Mouse (Mus musculus) lung, postnatal 0 days (tissue): ENCODE results near the gene Nphs1. TPM values are rescaled to one million over a fixed set of nuclear protein-coding genes. Genes with fewer than 3 reads are reported as not detected.

Experiments
- ATAC-seq: fragments of 200-750 bp; cut with Nextera tagmentation; 2 replicates; pipeline ENCODE4 v1.8.0; 2017; ENCODE audit warnings: moderate library complexity
- DNase-seq: peaks from one replicate; pipeline ENCODE4 v3.0.0-alpha.2; 2016; ENCODE audit warnings: low spot score
- H3K27ac ChIP-seq: fragments of 300-500 bp; sonication (generic); 2 replicates; pipeline ENCODE4 v1.5.1; 2014; ENCODE audit warnings: antibody characterized with exemption, mild to moderate bottlenecking, low read length, mixed read lengths
- H3K27me3 ChIP-seq: fragments of 300-500 bp; sonication (generic); replicated peaks from 2 replicates; pipeline ENCODE4 v1.6.1; 2014; ENCODE audit warnings: low read length, mixed read lengths; ENCODE audit not compliant: insufficient read depth
- H3K36me3 ChIP-seq: fragments of 300-500 bp; sonication (generic); 2 replicates; pipeline ENCODE4 v1.6.1; 2014; ENCODE audit warnings: low read length, mixed read lengths; ENCODE audit not compliant: insufficient read depth
- H3K4me1 ChIP-seq: fragments of 300-500 bp; sonication (generic); 2 replicates; pipeline ENCODE4 v1.6.1; 2014; ENCODE audit warnings: antibody characterized with exemption, low read depth, low read length, mixed read lengths; ENCODE audit not compliant: insufficient read depth
- H3K4me2 ChIP-seq: fragments of 300-500 bp; sonication (generic); replicated peaks from 2 replicates; pipeline ENCODE4 v1.6.1; 2014; ENCODE audit warnings: low read depth, mild to moderate bottlenecking, low read length, moderate library complexity, mixed read lengths
- H3K4me3 ChIP-seq: fragments of 300-500 bp; sonication (generic); 2 replicates; pipeline ENCODE4 v1.5.1; 2014; ENCODE audit warnings: low read depth, low read length
- H3K9ac ChIP-seq: fragments of 300-500 bp; sonication (generic); replicated peaks from 2 replicates; pipeline ENCODE4 v1.6.1; 2014; ENCODE audit warnings: low read depth, mild to moderate bottlenecking
- H3K9me3 ChIP-seq: fragments of 300-500 bp; sonication (generic); 2 replicates; pipeline ENCODE4 v1.6.1; 2016; ENCODE audit warnings: low read length, mixed read lengths
- CTCF ChIP-seq: IDR thresholded peaks from 2 replicates; pipeline ENCODE4 v1.5.1; 2016; ENCODE audit warnings: antibody characterized with exemption, mild to moderate bottlenecking
- EP300 ChIP-seq: IDR thresholded peaks from 2 replicates; pipeline ENCODE4 v1.6.1; 2016; ENCODE audit warnings: antibody characterized with exemption, mild to moderate bottlenecking, control low read depth
- WGBS: fragments of 180-500 bp; shearing (Covaris S2); extraction: QIAGEN DNeasy Blood & Tissue Kit; methylation state at CpG from one replicate; pipeline ENCODE4 v1.1.7; 2014; 5-methylcytosine and 5-hydroxymethylcytosine counted together
- polyA plus RNA-seq: library from polyadenylated mRNA; unstranded; fragments of >200 nt; fragmentation: Nextera tagmentation; extraction: Ambion mirVana; gene quantifications from 2 replicates; pipeline ENCODE4 v1.2.1, GENCODE M21; 2015

Gene Nphs1
- polyA plus RNA-seq, result 0.12 TPM in 2 replicates

DNA sequence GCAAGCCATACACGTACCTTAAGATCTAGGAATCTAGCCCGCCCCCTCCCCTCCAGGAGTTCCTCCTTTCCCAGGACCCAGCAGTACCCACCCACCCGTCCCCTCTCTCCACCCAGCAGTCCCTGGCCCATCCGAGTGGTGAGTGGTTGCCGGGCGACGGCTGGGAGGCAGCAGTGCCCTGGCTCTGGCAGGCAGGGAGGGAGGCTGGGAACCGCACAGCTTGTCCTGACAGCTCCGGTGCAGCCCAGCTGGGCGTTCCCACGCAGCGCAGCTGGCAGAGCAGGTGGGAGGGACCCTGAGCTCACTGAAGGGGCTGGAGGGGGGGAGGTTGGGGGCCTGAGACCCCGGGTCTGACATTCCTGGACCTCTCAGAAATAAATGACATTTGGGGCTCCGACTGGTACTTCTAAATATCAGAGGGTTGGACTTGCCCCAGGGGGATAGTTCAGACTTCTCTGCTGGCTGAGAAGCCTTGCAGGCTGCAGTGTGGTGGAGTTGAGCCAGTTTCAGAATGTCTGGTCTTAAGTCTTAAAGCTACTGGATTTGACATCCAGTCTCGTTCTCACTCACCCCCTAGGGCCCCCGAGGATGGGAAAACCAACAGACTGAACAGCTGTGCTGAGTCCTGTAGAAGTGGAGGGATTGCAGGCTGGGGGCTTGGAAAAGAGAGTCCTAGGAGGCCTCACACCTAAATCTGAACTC lies at the start of gene Nphs1, which contains the start of gene Kirrel2:
Gene Nphs1, plus strand, starts transcription at position 687 of the 702 bp plus-strand sequence.
Gene Kirrel2, minus strand, starts transcription at position 62 of the 702 bp plus-strand sequence.
- DNase-seq (no peak), ATAC-seq (no peak)
- 6% methylated on average over 13 of the region's 16 CpGs for WGBS
- Histone ChIP-seq H3K27me3 (peaks cover 38% of the 10 kb centered on the region), H3K4me3 (no peak within 1 kb of the TSS), H3K36me3 (no peaks in the 10 kb centered on the region), H3K4me2 (no peak within 1 kb of the TSS), H3K4me1 (no peaks in the 10 kb centered on the region), H3K9ac (no peak within 1 kb of the TSS), H3K27ac (no peak within 1 kb of the TSS), H3K9me3 (no peaks in the 10 kb centered on the region)
- TF ChIP-seq CTCF (no peak), EP300 (no peak)

DNA sequence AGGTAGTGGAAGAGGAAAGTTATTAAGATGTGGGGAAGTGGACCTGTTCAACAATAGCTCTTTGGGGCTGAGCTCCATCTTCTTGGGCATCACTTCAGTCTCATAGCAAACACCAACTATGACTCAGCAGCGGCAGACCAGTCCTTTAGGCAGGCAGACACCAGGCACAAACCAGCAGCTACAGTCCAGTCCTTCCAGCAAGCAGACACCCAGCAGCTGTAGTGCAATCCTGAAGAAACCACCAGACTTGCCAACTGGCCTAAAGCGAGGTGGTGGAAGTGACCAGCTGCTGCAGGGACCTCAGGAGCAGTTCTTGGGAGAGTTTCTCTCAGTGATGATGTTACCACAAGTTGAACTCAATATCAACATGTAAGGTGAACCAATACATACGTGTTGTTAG lies 49.5 kb upstream of the Nphs1 start:
- whole genome bisulfite sequencing, result 73% methylated on average over 3 of the region's 3 CpGs
- H3K9ac ChIP-seq, result no peak overlapping the region
- no peak overlapping the region for H3K4me3 ChIP-seq
- ATAC-seq (no peak), DNase-seq (no peak)
- no peak overlapping the region for H3K27ac ChIP-seq
- H3K4me1 ChIP-seq, result no peaks in the 10 kb centered on the region
- H3K4me2 ChIP-seq, result no peak overlapping the region
- no peaks in the 10 kb centered on the region for H3K27me3 ChIP-seq
- TF ChIP-seq CTCF, result no peak
- no peak for TF ChIP-seq EP300
- H3K9me3 ChIP-seq, result no peaks in the 10 kb centered on the region
- no peaks in the 10 kb centered on the region for H3K36me3 ChIP-seq

DNA sequence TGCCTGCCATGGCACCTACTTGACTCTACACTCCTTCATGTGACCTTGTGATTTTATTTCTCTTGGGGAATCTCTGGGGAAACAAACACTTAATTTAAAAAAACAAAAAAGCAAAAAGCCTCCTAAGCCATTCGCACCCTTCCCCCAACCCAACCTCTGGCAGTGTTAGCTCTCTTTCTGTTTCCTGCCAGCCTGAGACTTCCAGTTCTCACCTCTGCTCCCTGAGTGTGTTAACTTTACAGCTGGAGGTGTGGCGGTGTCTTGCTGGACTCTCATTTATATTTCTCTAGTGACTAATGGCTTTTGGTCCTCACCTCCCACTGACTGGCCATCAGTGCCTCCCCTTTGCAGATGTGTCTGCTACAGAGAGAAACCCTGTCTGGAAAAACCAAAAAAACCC lies 48.3 kb upstream of the Nphs1 start:
- no peaks in the 10 kb centered on the region for H3K9me3 ChIP-seq
- no peak for ATAC-seq

DNA sequence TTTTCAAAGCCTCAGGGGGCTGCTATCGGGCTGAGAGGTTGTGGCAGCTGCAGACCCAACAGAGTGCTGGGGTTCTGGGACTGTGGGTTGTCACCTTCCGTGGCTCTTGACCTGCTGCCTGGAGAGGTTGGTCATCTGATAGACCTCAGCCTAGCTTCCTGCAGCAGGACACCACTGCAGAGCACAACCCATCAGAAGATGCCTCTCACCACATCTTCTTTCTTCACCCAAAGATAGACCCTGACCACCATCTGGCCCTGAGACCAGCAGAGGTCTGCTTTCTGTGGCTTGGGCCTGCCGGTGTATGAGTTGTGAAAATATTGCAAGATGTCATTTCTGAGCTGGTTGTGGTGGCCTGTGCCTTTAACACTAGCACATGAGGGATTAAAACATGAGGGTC lies 47.1 kb upstream of the Nphs1 start:
- H3K4me1 ChIP-seq, result no peaks in the 10 kb centered on the region
- H3K27ac ChIP-seq, result no peak overlapping the region
- H3K27me3 ChIP-seq, result no peaks in the 10 kb centered on the region
- no peak overlapping the region for H3K4me2 ChIP-seq
- no peaks in the 10 kb centered on the region for H3K36me3 ChIP-seq
- no peak for ATAC-seq
- no peak for DNase-seq
- H3K9ac ChIP-seq, result no peak overlapping the region
- no peak overlapping the region for H3K4me3 ChIP-seq
- H3K9me3 ChIP-seq, result no peaks in the 10 kb centered on the region
- 66% methylated on average over 3 of the region's 3 CpGs for WGBS
- TF ChIP-seq EP300 (no peak), CTCF (no peak)

More for the DNA sequence above, 48.3 kb upstream of the Nphs1 start:
- H3K27ac ChIP-seq, result no peak overlapping the region
- DNase-seq, result no peak
- TF ChIP-seq EP300, result no peak
- no peak for TF ChIP-seq CTCF
- no peaks in the 10 kb centered on the region for H3K4me1 ChIP-seq
- no peak overlapping the region for H3K4me3 ChIP-seq
- H3K4me2 ChIP-seq, result no peak overlapping the region
- no peaks in the 10 kb centered on the region for H3K27me3 ChIP-seq
- 43% methylated on average over 2 of the region's 2 CpGs for WGBS
- no peak overlapping the region for H3K9ac ChIP-seq
- H3K36me3 ChIP-seq, result no peaks in the 10 kb centered on the region

GRCm38 (mm10) chr7:30412735-30413147 lies 45.4 kb upstream of the Nphs1 start:
- TF ChIP-seq EP300 (no peak), CTCF (no peak)
- Histone ChIP-seq H3K4me3 (no peak overlapping the region), H3K27ac (no peak overlapping the region), H3K4me2 (no peak overlapping the region), H3K36me3 (no peaks in the 10 kb centered on the region), H3K27me3 (no peaks in the 10 kb centered on the region), H3K4me1 (no peaks in the 10 kb centered on the region), H3K9me3 (no peaks in the 10 kb centered on the region), H3K9ac (no peak overlapping the region)
- ATAC-seq (peak; percentile 40), DNase-seq (peak; percentile 48)
- 58% methylated on average over 4 of the region's 4 CpGs for WGBS

DNA sequence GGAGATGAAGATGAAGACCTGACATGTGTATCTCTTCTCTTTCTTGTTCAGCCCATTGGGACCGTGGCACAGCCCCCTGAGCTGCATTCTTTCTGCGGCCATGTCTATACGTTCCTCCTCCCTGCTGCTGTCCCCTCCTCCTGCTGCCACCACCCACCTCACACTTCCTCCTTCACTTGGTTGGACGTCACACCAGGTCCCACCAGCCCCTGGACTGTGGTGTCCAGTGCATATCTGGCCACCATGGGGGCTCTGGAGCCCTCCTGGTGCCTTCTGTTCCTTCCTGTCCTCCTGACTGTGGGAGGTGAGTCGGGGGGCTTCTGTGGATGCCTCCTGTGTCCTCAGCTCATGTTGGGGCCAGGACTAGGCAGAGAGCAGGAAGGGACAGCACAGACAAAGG lies 44.5 kb upstream of the Nphs1 start, which contains the start of gene Tyrobp:
Gene Tyrobp, plus strand, starts transcription at position 165 of the 400 bp plus-strand sequence.
- H3K27ac ChIP-seq, result peak within 1 kb of the TSS; percentile 22; the same call in 1 of the 2 replicates
- H3K4me2 ChIP-seq, result no peak within 1 kb of the TSS
- TF ChIP-seq CTCF (no peak), EP300 (no peak)
- no peaks in the 10 kb centered on the region for H3K4me1 ChIP-seq
- no peaks in the 10 kb centered on the region for H3K27me3 ChIP-seq
- H3K36me3 ChIP-seq, result no peaks in the 10 kb centered on the region
- ATAC-seq, result peak; percentile 49; the same call in 1 of the 2 replicates
- DNase-seq, result peak; percentile 29
- H3K9ac ChIP-seq, result no peak within 1 kb of the TSS
- 49% methylated on average over 5 of the region's 5 CpGs for WGBS
- H3K4me3 ChIP-seq, result no peak within 1 kb of the TSS
- H3K9me3 ChIP-seq, result no peaks in the 10 kb centered on the region
